Mouse (Mus musculus): ENCODE measurements around the gene Lmtk3.

The Lmtk3 gene

DNA sequence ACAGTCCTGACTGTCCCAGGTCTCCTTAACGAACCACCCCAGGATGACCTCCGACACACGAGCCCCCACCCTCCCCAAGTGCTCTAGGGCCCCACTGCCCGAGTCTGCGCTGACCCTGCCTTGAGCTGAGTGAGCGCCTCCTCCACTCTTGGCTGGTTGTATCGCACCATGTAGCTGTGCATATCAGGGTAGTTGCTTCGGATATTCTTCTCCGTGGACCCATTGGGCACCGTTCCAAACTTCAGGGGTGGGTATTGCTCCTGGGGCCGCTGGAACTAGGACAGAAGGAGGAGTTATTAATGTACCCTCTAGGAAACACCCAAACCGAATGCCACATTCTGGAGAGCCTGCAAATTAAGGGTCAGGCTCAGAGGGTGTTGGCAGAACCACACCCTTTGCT, 69.6 kb downstream of the Lmtk3 start:
- in situ Hi-C loops (cut with MseI, MboI), result no loop called here
